Mouse (Mus musculus) myocyte (in vitro differentiated cells): ENCODE measurements at regions not wholly inside any gene's neighbourhood (a gene's known extent, or its start where the extent isn't known, plus 50 kb on each side); places are given as distances from the start of the nearest gene placed in this dataset.

Experiments used
- H3K27me3 ChIP-seq: one replicate; pipeline ENCODE4 v1.6.1; 2011; ENCODE audit not compliant: control insufficient read depth, insufficient read depth, insufficient read length
- H3K36me3 ChIP-seq: one replicate; pipeline ENCODE4 v1.6.1; 2011; ENCODE audit not compliant: control insufficient read depth, insufficient read depth
- H3K4me2 ChIP-seq: one replicate; pipeline ENCODE4 v1.6.1; 2011; ENCODE audit warnings: low read depth, control low read depth
- H3K4me3 ChIP-seq: one replicate; pipeline ENCODE4 v1.5.1; 2011; ENCODE audit warnings: mild to moderate bottlenecking, control low read depth, moderate library complexity
- H3K79me2 ChIP-seq: one replicate; pipeline ENCODE4 v1.6.1; 2011; ENCODE audit not compliant: control insufficient read depth, insufficient read depth
- H3ac ChIP-seq: one replicate; pipeline ENCODE4 v1.6.1; 2011; ENCODE audit not compliant: control insufficient read depth, insufficient read length
- CEBPB ChIP-seq: IDR thresholded peaks from 2 replicates; pipeline ENCODE4 v1.6.1; 2011; ENCODE audit warnings: mild to moderate bottlenecking, moderate library complexity; ENCODE audit not compliant: poor library complexity, insufficient read depth, severe bottlenecking
- E2F4 ChIP-seq: IDR thresholded peaks from one replicate; pipeline ENCODE4 v1.6.1; 2011; ENCODE audit warnings: mild to moderate bottlenecking, control low read depth, moderate library complexity; ENCODE audit not compliant: insufficient read depth
- MAX ChIP-seq: IDR thresholded peaks from one replicate; pipeline ENCODE4 v1.6.1; 2011; ENCODE audit warnings: low read depth, mild to moderate bottlenecking, control low read depth
- MYOD1 ChIP-seq, 3 experiments: IDR thresholded peaks; one replicate each; pipeline ENCODE4 v1.6.1; 2011; ENCODE audit warnings: control low read depth in 2 of 3, low read depth in 2 of 3, mild to moderate bottlenecking in 2 of 3, moderate library complexity in 1 of 3; ENCODE audit not compliant: insufficient read length in 2 of 3, control insufficient read depth in 1 of 3
- MYOG ChIP-seq, 3 experiments: IDR thresholded peaks; one replicate each; pipeline ENCODE4 v1.6.1; 2011; ENCODE audit warnings: control low read depth in 2 of 3, low read depth in 2 of 3, mild to moderate bottlenecking in 2 of 3; ENCODE audit not compliant: insufficient read length in 2 of 3, control insufficient read depth in 1 of 3, insufficient read depth in 1 of 3
- POLR2A ChIP-seq: IDR thresholded peaks from one replicate; pipeline ENCODE4 v1.6.1; 2011; ENCODE audit warnings: low read depth, mild to moderate bottlenecking, control low read depth, moderate library complexity; ENCODE audit not compliant: insufficient read length
- POLR2AphosphoS2 ChIP-seq: IDR thresholded peaks from one replicate; pipeline ENCODE4 v1.6.1; 2011; ENCODE audit warnings: low read depth, control low read depth; ENCODE audit not compliant: insufficient read length
- REST ChIP-seq: IDR thresholded peaks from one replicate; pipeline ENCODE4 v1.6.1; 2011; ENCODE audit warnings: mild to moderate bottlenecking, control low read depth, moderate library complexity; ENCODE audit not compliant: insufficient read depth, insufficient read length
- SRF ChIP-seq: IDR thresholded peaks from one replicate; pipeline ENCODE4 v1.6.1; 2011; ENCODE audit warnings: low read depth; ENCODE audit not compliant: control insufficient read depth, insufficient read length
- TCF12 ChIP-seq: IDR thresholded peaks from one replicate; pipeline ENCODE4 v1.6.1; 2011; ENCODE audit warnings: mild to moderate bottlenecking, control low read depth; ENCODE audit not compliant: poor library complexity, insufficient read depth, severe bottlenecking
- TCF3 ChIP-seq: IDR thresholded peaks from one replicate; pipeline ENCODE4 v1.6.1; 2011; ENCODE audit warnings: low read depth, control low read depth; ENCODE audit not compliant: insufficient read length
- USF1 ChIP-seq: IDR thresholded peaks from one replicate; pipeline ENCODE4 v1.6.1; 2011; ENCODE audit warnings: low read depth, mild to moderate bottlenecking, control low read depth, moderate library complexity

DNA sequence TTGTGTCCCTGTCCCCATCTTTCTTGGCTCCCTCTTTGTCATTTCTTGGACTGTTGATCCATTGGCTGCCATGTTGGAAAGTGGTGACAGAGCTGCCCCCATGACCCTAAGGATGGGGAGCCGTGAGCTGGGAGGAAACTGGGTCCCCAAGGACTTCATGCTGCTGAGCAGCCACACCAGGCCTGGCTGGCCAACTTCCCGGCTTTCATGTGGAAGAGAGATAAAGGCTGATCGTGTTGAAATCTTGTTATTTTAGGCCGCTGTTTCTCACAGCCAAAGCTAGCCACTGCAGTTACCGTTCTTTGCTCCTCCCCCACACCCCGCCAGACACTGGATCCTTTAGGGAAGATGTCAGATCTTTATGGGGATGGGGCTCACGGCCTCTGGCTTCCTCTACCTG is 164.1 kb downstream of the Sall1 start:
- Histone ChIP-seq H3K36me3 (no peaks in the 10 kb centered on the region), H3ac (no peak overlapping the region), H3K27me3 (no peaks in the 10 kb centered on the region), H3K79me2 (no peaks in the 10 kb centered on the region), H3K4me3 (no peak overlapping the region), H3K4me2 (no peak overlapping the region)
- TF ChIP-seq MYOD1 (IDR thresholded peaks at IDR 0.05; ENCODE audit: control insufficient read depth in 1 of 3, insufficient read length in 2 of 3, low read depth in 2 of 3) = no peak
- no peak for TF ChIP-seq CEBPB
- no peak for TF ChIP-seq SRF
- TF ChIP-seq MAX = no peak
- TF ChIP-seq POLR2A = no peak
- TF ChIP-seq E2F4 = no peak
- TF ChIP-seq USF1 = no peak
- no peak for TF ChIP-seq POLR2AphosphoS2
- TF ChIP-seq REST = no peak
- TF ChIP-seq TCF3 = no peak
- no peak for TF ChIP-seq TCF12

- Histone ChIP-seq H3K36me3 (no peaks in the 10 kb centered on the region), H3K4me2 (no peak overlapping the region), H3K4me3 (no peak overlapping the region), H3K27me3 (no peaks in the 10 kb centered on the region), H3ac (no peak overlapping the region), H3K79me2 (no peaks in the 10 kb centered on the region)
- TF ChIP-seq MAX (no peak), MYOD1 (IDR thresholded peaks at IDR 0.05; ENCODE audit: control insufficient read depth in 1 of 3, insufficient read length in 2 of 3, low read depth in 2 of 3) (no peak), E2F4 (no peak), REST (no peak), SRF (no peak)
These were observed 166.0 kb downstream of the Sall1 start for GRCm38 (mm10) chr8:88877921-88878320.

DNA sequence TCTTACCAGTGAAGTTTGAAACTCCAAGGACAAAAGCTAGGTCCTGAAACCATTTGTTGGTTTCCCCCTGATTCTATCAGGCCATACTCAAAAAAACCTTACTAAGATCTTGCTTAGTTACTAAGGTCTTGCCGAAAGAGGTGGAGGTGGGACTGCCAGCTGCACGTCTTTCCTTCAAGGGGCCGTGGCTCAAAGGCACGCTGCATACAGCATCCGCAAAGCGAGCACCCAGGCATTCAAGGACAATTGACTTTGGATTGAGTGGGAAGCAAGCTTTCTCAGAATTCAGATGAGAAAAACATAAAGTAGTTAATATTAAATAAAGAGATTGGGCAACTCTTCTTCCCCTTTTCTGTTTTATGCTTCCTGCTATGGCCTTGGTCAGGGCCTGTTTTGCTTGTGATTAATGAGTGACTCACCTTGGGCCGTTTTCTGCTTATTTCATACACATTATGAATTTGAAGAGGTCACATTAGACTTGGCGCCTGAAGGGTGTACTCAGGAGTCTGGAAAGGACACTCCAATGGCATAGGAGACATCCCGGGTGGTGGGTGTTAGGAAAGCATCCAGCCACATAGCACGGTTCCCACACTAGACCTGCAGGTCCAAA is 166.1 kb downstream of the Cyld start:
- no peak overlapping the region for H3K4me3 ChIP-seq
- TF ChIP-seq MAX (no peak), MYOG (IDR thresholded peaks at IDR 0.05; ENCODE audit: control insufficient read depth in 1 of 3, insufficient read depth in 1 of 3, insufficient read length in 2 of 3, low read depth in 2 of 3) (no peak), REST (no peak), POLR2AphosphoS2 (no peak), POLR2A (no peak), USF1 (no peak), E2F4 (no peak), MYOD1 (IDR thresholded peaks at IDR 0.05; ENCODE audit: control insufficient read depth in 1 of 3, insufficient read length in 2 of 3, low read depth in 2 of 3) (no peak)
- no peaks in the 10 kb centered on the region for H3K79me2 ChIP-seq
- no peaks in the 10 kb centered on the region for H3K27me3 ChIP-seq
- no peak overlapping the region for H3ac ChIP-seq
- no peak overlapping the region for H3K4me2 ChIP-seq
- no peaks in the 10 kb centered on the region for H3K36me3 ChIP-seq

DNA sequence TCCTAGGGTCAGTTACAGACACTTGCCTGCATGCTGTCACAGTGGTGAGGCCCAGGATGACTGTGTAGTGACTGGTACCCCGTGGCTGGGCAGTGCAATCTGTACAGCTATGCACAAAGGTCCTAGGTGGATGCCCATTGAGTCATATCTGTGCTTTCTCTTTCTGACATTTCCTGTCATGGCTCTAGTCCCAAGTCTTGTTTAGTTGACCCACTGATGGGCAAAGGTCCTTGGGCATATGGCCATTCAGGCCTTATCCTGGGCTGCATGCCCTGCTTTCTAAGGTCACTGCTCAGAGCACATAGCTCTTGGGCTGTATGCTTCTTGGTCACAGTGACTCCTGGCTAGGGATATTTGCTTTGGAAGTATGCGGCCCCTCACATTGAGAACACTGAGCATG is 160.4 kb downstream of the Cyld start:
- Histone ChIP-seq H3K79me2 (no peaks in the 10 kb centered on the region), H3K4me3 (no peak overlapping the region), H3K4me2 (no peak overlapping the region), H3K27me3 (peaks cover 7% of the 10 kb centered on the region), H3K36me3 (no peaks in the 10 kb centered on the region), H3ac (no peak overlapping the region)
- no peak for TF ChIP-seq MYOD1 (IDR thresholded peaks at IDR 0.05; ENCODE audit: control insufficient read depth in 1 of 3, insufficient read length in 2 of 3, low read depth in 2 of 3)
- no peak for TF ChIP-seq MYOG (IDR thresholded peaks at IDR 0.05; ENCODE audit: control insufficient read depth in 1 of 3, insufficient read depth in 1 of 3, insufficient read length in 2 of 3, low read depth in 2 of 3)
- TF ChIP-seq TCF12 = no peak
- TF ChIP-seq CEBPB = no peak
- TF ChIP-seq TCF3 = no peak
- TF ChIP-seq MAX = no peak
- no peak for TF ChIP-seq POLR2A
- no peak for TF ChIP-seq USF1
- no peak for TF ChIP-seq POLR2AphosphoS2

- H3K4me3 ChIP-seq = no peak overlapping the region
- no peak overlapping the region for H3ac ChIP-seq
- TF ChIP-seq TCF12 (no peak), REST (no peak)
- H3K27me3 ChIP-seq = peaks cover 7% of the 10 kb centered on the region
- H3K36me3 ChIP-seq = no peaks in the 10 kb centered on the region
- H3K4me2 ChIP-seq = no peak overlapping the region
- no peaks in the 10 kb centered on the region for H3K79me2 ChIP-seq
These were observed 156.4 kb downstream of the Cyld start for GRCm38 (mm10) chr8:88853200-88853599.
